Comparison of ENCODE assay signal across 18 mouse cellular contexts in the genomic region with DNA sequence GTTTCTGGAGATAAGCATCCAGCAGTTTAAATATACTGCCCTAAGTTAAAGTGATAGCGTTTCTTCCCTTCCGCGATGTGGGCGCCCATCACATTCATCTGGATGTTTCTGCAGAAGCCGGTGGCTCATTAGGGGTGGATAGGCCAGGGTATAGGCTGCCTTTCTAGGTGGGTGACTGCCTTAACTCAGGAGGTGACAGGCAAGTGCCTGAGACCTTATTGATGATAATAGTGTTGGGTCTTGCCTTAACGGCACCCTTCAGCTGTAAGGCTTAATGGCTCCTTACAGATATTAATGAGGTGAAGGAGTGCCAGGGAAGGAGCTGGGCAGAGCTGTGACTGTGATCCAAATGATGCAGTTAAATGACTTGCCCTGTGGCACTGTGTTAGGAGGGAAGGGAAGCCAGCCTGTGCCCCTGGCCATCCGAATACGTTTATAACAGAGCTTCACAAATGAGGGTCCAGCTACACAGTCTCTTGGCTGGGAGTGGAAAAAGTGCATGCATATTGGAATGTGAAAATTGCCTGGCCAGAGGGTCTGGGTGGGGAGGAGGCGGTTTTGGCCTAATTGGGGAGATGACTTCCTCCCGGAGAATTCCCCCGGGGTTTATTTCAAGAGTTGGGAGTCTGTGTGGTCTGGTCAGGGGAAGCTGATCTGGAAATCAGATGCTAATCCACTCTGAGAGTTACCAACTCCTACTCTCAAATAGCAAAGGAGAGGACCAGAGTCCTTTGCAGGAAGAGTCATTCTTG.
DNase-seq lines count a peak whose midpoint lies in the region; ATAC-seq and TF ChIP-seq lines count a peak whose summit lies in the region.
"Had no signal": no experiment of that assay in that cellular context is flagged by ENCODE, and none has a peak within 500 bp of the region (broad histone marks: within the 10 kb centered on the region; RNA-seq: fewer than 3 reads in every experiment).

No protein-coding gene starts in this region.

- no peaks in the 10 kb centered on the region for H3K36me3 ChIP-seq in hindbrain, embryonic 15.5 days
- no peaks in the 10 kb centered on the region for H3K36me3 ChIP-seq in hindbrain, postnatal 0 days (ENCODE audit: insufficient read depth, low read length)
- no peaks in the 10 kb centered on the region for H3K36me3 ChIP-seq in embryonic facial prominence, embryonic 13.5 days
- H3K36me3 ChIP-seq in midbrain, embryonic 16.5 days (ENCODE audit: control insufficient read depth, insufficient read depth, low read length): no peaks in the 10 kb centered on the region
- H3K36me3 ChIP-seq in forebrain, embryonic 10.5 days (replicated peaks): no peaks in the 10 kb centered on the region
- H3K36me3 ChIP-seq: embryonic facial prominence, embryonic 12.5 days; liver, embryonic 12.5 days; lung, embryonic 15.5 days; neural tube, embryonic 13.5 days had no signal

- H3K4me2 ChIP-seq in hindbrain, embryonic 15.5 days: no peak overlapping the region
- no peak overlapping the region for H3K4me2 ChIP-seq in hindbrain, postnatal 0 days (ENCODE audit: low read depth, low read length)
- peak overlapping the region; percentile 20 for H3K4me2 ChIP-seq in embryonic facial prominence, embryonic 13.5 days
- no peak overlapping the region for H3K4me2 ChIP-seq in midbrain, embryonic 16.5 days (ENCODE audit: low read length)
- H3K4me2 ChIP-seq: embryonic facial prominence, embryonic 12.5 days; liver, embryonic 12.5 days; lung, embryonic 15.5 days; neural tube, embryonic 13.5 days had no signal

- no peak for TF ChIP-seq CTCF in hindbrain, postnatal 0 days (IDR thresholded peaks at IDR 0.05; ENCODE audit: low read depth)

- no peak for DNase-seq in hindbrain, postnatal 0 days (ENCODE audit: low spot score)
- peak; percentile 91 for DNase-seq in Muller cell, postnatal 12 days (ENCODE audit: inconsistent ontology term)
- DNase-seq in spleen, postnatal 10 days (ENCODE audit: low spot score in 2 of 2): no peak
- no peak for DNase-seq in forebrain, embryonic 10.5 days (ENCODE audit: extremely low spot score, low spot score)
- DNase-seq: adrenal gland, postnatal 25 days; B cell, adult 2 months; cerebellum, adult 8-10 months; gastrocnemius, postnatal 25 days; heart, postnatal 14 days; kidney, adult 11 months had no signal

- H3K27me3 ChIP-seq in hindbrain, embryonic 15.5 days: peaks cover 7% of the 10 kb centered on the region; the same call in 1 of the 2 replicates
- H3K27me3 ChIP-seq in hindbrain, postnatal 0 days (ENCODE audit: insufficient read depth, low read length): no peaks in the 10 kb centered on the region
- peaks cover 18% of the 10 kb centered on the region for H3K27me3 ChIP-seq in embryonic facial prominence, embryonic 13.5 days
- peaks cover 5% of the 10 kb centered on the region for H3K27me3 ChIP-seq in midbrain, embryonic 16.5 days (ENCODE audit: control insufficient read depth, insufficient read depth, low read depth, low read length)
- peaks cover 17% of the 10 kb centered on the region for H3K27me3 ChIP-seq in forebrain, embryonic 10.5 days (ENCODE audit: poor library complexity, severe bottlenecking)
- H3K27me3 ChIP-seq: embryonic facial prominence, embryonic 12.5 days had no signal

- 0 out of 2 replicates have a peak, but pooled peaks have one; percentile 30 for ATAC-seq in hindbrain, embryonic 15.5 days (ENCODE audit: low FRiP score, low read depth)
- no peak for ATAC-seq in hindbrain, postnatal 0 days
- no peak for ATAC-seq in embryonic facial prominence, embryonic 13.5 days (ENCODE audit: insufficient number of reproducible peaks, insufficient read depth, low FRiP score, low TSS enrichment, low read depth)
- peak; percentile 68 for ATAC-seq in midbrain, embryonic 16.5 days
- ATAC-seq: hindbrain, embryonic 16.5 days; liver, embryonic 12.5 days had no signal

- no peak overlapping the region for H3K9ac ChIP-seq in hindbrain, embryonic 15.5 days
- H3K9ac ChIP-seq in hindbrain, postnatal 0 days (replicated peaks; ENCODE audit: low read length): no peak overlapping the region
- no peak overlapping the region for H3K9ac ChIP-seq in embryonic facial prominence, embryonic 13.5 days
- no peak overlapping the region for H3K9ac ChIP-seq in midbrain, embryonic 16.5 days (ENCODE audit: low read depth, low read length)
- H3K9ac ChIP-seq: embryonic facial prominence, embryonic 12.5 days; liver, embryonic 12.5 days; lung, embryonic 15.5 days; neural tube, embryonic 13.5 days had no signal

- no peaks in the 10 kb centered on the region for H3K4me1 ChIP-seq in hindbrain, embryonic 15.5 days (replicated peaks)
- H3K4me1 ChIP-seq in hindbrain, postnatal 0 days (ENCODE audit: insufficient read depth, low read length): no peaks in the 10 kb centered on the region
- peaks cover 24% of the 10 kb centered on the region for H3K4me1 ChIP-seq in embryonic facial prominence, embryonic 13.5 days
- H3K4me1 ChIP-seq in midbrain, embryonic 16.5 days (ENCODE audit: control insufficient read depth, insufficient read depth, low read length): no peaks in the 10 kb centered on the region
- peaks cover 15% of the 10 kb centered on the region for H3K4me1 ChIP-seq in forebrain, embryonic 10.5 days
- H3K4me1 ChIP-seq: liver, embryonic 12.5 days; lung, embryonic 15.5 days; neural tube, embryonic 13.5 days had no signal

- H3K4me3 ChIP-seq in hindbrain, embryonic 15.5 days: no peak overlapping the region
- H3K4me3 ChIP-seq in hindbrain, postnatal 0 days (ENCODE audit: low read length): no peak overlapping the region
- no peak overlapping the region for H3K4me3 ChIP-seq in embryonic facial prominence, embryonic 13.5 days
- H3K4me3 ChIP-seq in midbrain, embryonic 16.5 days (ENCODE audit: low read depth, low read length): no peak overlapping the region
- no peak overlapping the region for H3K4me3 ChIP-seq in forebrain, embryonic 10.5 days
- H3K4me3 ChIP-seq: embryonic facial prominence, embryonic 12.5 days; liver, embryonic 12.5 days; lung, embryonic 15.5 days; neural tube, embryonic 13.5 days had no signal

- WGBS in hindbrain, embryonic 15.5 days: 74% methylated on average over 11 of the region's 11 CpGs
- 73% methylated on average over 11 of the region's 11 CpGs for WGBS in hindbrain, postnatal 0 days
- WGBS in embryonic facial prominence, embryonic 13.5 days: 44% methylated on average over 11 of the region's 11 CpGs
- WGBS in midbrain, embryonic 16.5 days: 65% methylated on average over 11 of the region's 11 CpGs
- WGBS in forebrain, embryonic 10.5 days: 69% methylated on average over 11 of the region's 11 CpGs

- no peak overlapping the region for H3K27ac ChIP-seq in hindbrain, embryonic 15.5 days (replicated peaks)
- no peak overlapping the region for H3K27ac ChIP-seq in hindbrain, postnatal 0 days
- no peak overlapping the region for H3K27ac ChIP-seq in embryonic facial prominence, embryonic 13.5 days
- H3K27ac ChIP-seq in midbrain, embryonic 16.5 days (ENCODE audit: low read length): no peak overlapping the region
- no peak overlapping the region for H3K27ac ChIP-seq in forebrain, embryonic 10.5 days
- H3K27ac ChIP-seq: embryonic facial prominence, embryonic 12.5 days; liver, embryonic 12.5 days; lung, embryonic 15.5 days; neural tube, embryonic 13.5 days had no signal

- H3K9me3 ChIP-seq in hindbrain, embryonic 15.5 days: no peaks in the 10 kb centered on the region
- H3K9me3 ChIP-seq in hindbrain, postnatal 0 days (ENCODE audit: low read length): no peaks in the 10 kb centered on the region
- no peaks in the 10 kb centered on the region for H3K9me3 ChIP-seq in embryonic facial prominence, embryonic 13.5 days
- H3K9me3 ChIP-seq in midbrain, embryonic 16.5 days (replicated peaks; ENCODE audit: control insufficient read depth, low read length, poor library complexity, severe bottlenecking): no peaks in the 10 kb centered on the region
- H3K9me3 ChIP-seq in forebrain, embryonic 10.5 days: no peaks in the 10 kb centered on the region
- H3K9me3 ChIP-seq: embryonic facial prominence, embryonic 12.5 days; lung, embryonic 15.5 days; neural tube, embryonic 13.5 days had no signal

Comparison
In these comparisons a context has a peak if more than half of its experiments do, and no peak if none do; other contexts are left out.
1. ATAC-seq: peak in hindbrain, embryonic 15.5 days (single experiment) and midbrain, embryonic 16.5 days (single experiment); none in hindbrain, postnatal 0 days (single experiment) and embryonic facial prominence, embryonic 13.5 days (single experiment).